Mouse (Mus musculus) thymus, adult 2 months (tissue): Measurements from ENCODE around the gene Fam166b.

Experiments
- CTCF ChIP-seq: fragments of 200-500 bp; IDR thresholded peaks from 2 replicates; pipeline ENCODE4 v1.5.1; 2012; ENCODE audit warnings: mild to moderate bottlenecking, control low read depth, low read length, moderate library complexity, borderline replicate concordance; ENCODE audit not compliant: control insufficient read depth, poor library complexity, insufficient read depth; ENCODE audit errors: extremely low read depth
- POLR2A ChIP-seq: fragments of 200-500 bp; IDR thresholded peaks from 2 replicates; pipeline ENCODE4 v1.6.1; 2012; ENCODE audit warnings: mild to moderate bottlenecking, low read length, control low read depth, moderate library complexity; ENCODE audit not compliant: control insufficient read depth, poor library complexity, insufficient read depth; ENCODE audit errors: extremely low read depth

- TF ChIP-seq CTCF (no peak), POLR2A (no peak)
Measured at GRCm38 (mm10) chr4:43427501-43428179, 1.3 kb downstream of the Fam166b start.
